Mouse (Mus musculus) thymus, postnatal 36 days (tissue): ENCODE measurements around the gene Zfp935.
"Not testable (repeated sequence)": the region's sequence is repeated elsewhere in the genome, so short reads cannot be mapped to it uniquely, and the experiment has no call there.

Source experiments
- DNase-seq, 2 experiments: peaks; one replicate each; pipeline ENCODE4 v3.0.0; 2022; ENCODE audit warnings: mixed read lengths in 2 of 2

The Zfp935 gene

GRCm38 (mm10) chr13:62558189-62559110, at the start of gene Zfp935:
TSS of gene Zfp935 (minus strand) at chr13:62558511.
- peak; percentile 74 to 80 for DNase-seq

GRCm38 (mm10) chr13:62571099-62571498, 12.8 kb upstream of the Zfp935 start, which contains the start of gene Zfp934:
TSS of gene Zfp934 (minus strand) at chr13:62571199.
- DNase-seq, result not testable (repeated sequence)

GRCm38 (mm10) chr13:62561696-62562095, 3.4 kb upstream of the Zfp935 start:
- DNase-seq, result peak in 1 of 2 experiments; percentile 2

- not testable (repeated sequence) for DNase-seq
Measured at GRCm38 (mm10) chr13:62530129-62530528, 28.2 kb downstream of the Zfp935 start.

- DNase-seq, result not testable (repeated sequence)
Measured at GRCm38 (mm10) chr13:62510641-62511420, 47.5 kb downstream of the Zfp935 start.

GRCm38 (mm10) chr13:62472661-62473060, 85.7 kb downstream of the Zfp935 start:
- DNase-seq, result not testable (repeated sequence)

- DNase-seq, result not testable (repeated sequence)
Measured at GRCm38 (mm10) chr13:62469947-62470346, 88.4 kb downstream of the Zfp935 start.

- peak; percentile 85 to 87 for DNase-seq
Measured at GRCm38 (mm10) chr13:62466424-62467334, 91.6 kb downstream of the Zfp935 start, which contains the start of gene Gm49359. TSS of gene Gm49359 (minus strand) at chr13:62466832.
